Mouse (Mus musculus) hematopoietic stem cell, adult 5-6 weeks (primary cell): Measurements from ENCODE around the gene Kdm2b. TPM values are rescaled to one million over a fixed set of nuclear protein-coding genes. Genes with fewer than 3 reads are reported as not detected.
A peak's percentile ranks its signal among the peaks of the same experiment; 100 is the strongest.

Source experiments
- ATAC-seq, 2 experiments: fragments of 125-278 bp in 1 of 2; replicated peaks in 1 of 2; 2 replicates each; pipeline ENCODE4 v1.8.0; 2016 to 2017; ENCODE audit warnings: inconsistent platforms in 2 of 2, mild to moderate bottlenecking in 2 of 2, moderate number of reproducible peaks in 2 of 2, low read depth in 1 of 2, moderate TSS enrichment in 1 of 2; ENCODE audit not compliant: low FRiP score in 2 of 2, poor library complexity in 2 of 2, severe bottlenecking in 2 of 2, insufficient read depth in 1 of 2, low TSS enrichment in 1 of 2
- total RNA-seq: library from RNA; stranded (forward); fragments of 172-1452, 232-1000 nt; gene quantifications from 2 replicates; pipeline ENCODE4 v1.2.3, GENCODE M21; 2017

Kdm2b gene
- total RNA-seq, 1 experiment from 2014 or later = 70.8 TPM

DNA sequence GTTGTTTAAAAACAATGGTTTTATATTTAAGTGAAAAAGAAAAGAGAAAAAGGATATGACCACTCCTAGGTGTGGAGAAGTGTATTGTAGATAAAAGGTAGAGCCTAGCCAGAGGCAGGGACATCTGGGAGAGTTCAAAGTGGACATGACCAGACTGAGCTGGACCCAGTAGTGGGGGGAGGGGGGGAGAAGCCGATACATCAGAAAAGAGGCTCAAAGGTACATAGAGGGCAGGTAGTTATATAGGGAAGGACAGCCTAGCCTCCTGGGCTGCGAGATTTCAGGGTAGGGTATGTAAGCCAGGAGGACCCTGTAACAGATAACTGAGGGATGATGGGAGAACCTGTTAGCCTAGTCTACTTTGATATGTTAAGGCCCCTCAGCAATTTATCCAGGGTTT is 137.0 kb downstream of the Kdm2b start:
- ATAC-seq = no peak

DNA sequence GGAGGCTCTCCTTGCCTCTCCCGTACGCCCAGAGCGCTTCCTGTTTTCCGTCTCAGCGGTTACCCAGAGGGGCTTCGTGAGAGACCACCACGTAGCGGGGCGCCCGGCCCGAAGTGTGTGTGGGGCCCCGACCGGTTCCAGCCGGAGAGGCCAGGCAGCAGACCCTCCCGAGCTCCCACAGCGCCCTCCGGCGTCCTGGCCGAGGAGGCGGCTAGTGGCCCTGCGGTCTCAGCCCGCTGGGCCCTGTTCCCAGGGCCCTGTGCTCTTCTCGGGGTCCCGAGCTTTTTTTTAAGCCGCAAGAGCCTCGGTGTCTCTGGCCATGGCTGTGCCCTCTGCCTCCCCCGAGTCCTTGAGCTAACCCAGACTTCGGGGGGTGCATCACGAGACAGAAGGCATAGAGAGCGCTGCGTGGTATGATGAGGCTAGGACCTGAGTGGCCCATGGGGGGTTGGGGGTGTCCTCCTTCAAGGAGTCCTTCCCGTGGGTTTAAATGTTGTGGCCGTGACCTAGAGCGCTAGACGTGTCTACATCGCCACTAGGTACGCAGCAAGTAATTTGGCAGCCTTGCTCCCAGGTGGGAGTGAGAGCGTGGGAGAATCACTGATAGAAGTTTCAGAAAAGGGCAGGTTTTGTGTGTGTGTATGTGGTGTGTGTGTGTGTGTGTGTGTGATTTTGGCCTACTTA is 139.2 kb downstream of the Kdm2b start:
- ATAC-seq = peak; percentile 54 to 60

DNA sequence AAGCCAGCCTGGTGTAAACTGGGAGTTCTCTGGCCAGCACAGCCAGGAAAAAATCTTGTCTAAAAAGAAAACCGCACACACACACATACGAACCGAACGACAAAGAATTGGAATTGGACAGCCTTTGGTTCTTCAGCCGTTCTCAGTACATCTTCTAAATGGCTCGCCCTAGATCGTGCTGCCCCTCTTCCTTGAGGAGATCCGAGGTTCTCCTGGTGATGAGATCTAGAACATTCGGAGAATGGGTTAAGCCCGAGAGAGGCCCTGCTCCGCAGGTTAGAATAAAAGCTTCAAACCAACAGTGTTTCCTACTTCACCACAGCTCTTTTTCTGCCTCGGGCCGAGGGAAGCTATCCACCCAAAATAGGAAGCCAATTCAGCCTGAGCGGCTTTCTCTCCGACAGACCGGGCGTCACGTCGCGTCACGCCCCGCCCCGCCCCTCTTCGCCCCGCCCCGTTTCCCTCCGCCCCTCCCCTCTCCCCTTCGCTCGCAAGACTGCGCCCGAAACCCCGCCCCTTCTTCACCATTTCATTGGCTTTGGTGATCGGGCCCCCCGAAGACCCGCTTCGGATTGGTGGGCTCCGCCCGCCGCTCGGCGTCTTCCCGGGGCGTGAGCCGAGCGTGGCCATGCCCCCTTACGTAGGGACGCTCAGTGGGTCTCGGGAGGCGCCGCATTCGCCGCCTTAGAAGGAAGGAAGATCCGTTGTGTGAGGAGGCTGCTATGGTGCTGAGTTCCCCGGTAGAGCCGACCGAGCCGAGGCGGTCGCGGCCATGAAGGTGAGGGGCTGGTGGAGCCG is 139.9 kb downstream of the Kdm2b start, which contains the start of gene Rnf34:
Gene Rnf34 (plus strand): TSS at position 528 of the 798 bp plus-strand sequence.
- ATAC-seq = peak; percentile 97 to 98

DNA sequence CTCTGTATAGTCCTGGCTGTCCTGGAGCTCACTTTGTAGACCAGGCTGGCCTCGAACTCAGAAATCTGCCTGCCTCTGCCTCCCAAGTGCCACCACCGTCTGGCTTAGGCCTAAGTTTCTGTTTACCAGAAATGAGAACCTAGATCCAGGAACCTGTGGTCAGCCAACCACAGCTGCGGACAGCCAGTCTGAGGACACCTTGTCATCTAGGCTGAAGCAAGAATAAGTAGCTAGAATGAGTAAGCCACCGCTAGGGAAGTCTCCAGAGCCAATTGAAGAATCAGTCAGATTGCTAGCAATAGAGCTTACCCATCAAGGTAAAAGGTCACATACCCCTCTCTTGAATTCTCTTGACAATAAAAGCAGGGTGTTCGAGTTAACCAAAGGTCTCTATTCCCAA is 145.8 kb downstream of the Kdm2b start:
- ATAC-seq = peak; percentile 71 to 86; a peak in 3 of 4 replicates

DNA sequence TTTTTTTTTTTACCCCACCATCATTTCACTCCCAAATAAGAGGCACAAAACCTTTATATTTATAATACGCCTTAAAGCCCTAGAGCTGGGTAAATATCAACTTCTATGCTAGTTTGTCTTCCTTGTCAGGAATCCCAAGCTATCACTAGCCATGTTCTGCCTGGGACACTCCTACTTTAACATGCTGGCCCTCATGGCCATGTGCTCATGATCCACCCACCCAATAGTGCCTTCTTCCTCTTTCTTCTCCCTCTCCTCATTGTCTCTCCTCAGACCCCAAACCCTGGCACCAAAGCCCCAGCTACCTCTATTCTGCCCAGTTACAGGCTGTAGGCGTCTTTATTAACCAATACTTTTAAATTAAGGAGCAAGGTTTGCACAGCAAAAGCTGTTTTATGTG is 148.5 kb downstream of the Kdm2b start:
- ATAC-seq = no peak

DNA sequence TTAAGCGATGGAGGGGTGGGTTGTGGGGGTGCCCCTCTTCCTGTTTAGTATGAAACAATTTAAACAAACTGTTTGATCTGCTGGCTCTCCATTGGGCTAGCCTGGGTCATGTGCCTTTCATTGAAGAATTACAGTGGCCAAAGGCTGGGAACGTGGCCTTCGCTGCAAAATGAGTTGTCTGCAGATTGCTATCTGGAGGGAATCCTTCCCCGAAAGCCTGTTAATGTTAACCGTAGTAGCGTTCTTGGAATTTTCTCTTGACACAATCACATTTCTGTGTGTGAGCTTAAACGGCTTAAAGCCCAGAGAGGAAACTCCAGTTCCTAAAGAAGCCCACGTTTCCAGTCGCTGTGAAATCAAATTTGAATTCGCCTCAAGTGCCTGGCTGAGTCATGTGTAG is 156.6 kb downstream of the Kdm2b start:
- ATAC-seq = no peak

DNA sequence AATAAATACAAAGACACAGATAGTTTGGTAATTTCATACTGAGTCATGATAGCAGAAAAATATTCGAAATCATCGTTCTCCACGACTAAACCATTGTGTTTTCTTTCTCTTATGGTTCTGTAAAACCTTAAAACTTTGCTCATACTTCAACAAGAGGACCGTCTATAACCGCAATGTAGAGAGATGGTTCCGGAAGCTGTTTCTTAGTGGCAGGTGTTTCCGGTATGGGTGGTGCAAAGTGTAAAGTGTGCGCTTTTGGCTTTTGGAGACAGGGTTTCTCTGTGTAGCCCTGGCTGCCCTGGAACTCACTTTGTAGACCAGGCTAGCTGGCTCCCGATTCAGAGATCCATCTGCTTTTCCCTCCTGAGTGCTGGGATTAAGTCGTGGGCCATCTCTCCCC is 157.1 kb downstream of the Kdm2b start:
- ATAC-seq = no peak

DNA sequence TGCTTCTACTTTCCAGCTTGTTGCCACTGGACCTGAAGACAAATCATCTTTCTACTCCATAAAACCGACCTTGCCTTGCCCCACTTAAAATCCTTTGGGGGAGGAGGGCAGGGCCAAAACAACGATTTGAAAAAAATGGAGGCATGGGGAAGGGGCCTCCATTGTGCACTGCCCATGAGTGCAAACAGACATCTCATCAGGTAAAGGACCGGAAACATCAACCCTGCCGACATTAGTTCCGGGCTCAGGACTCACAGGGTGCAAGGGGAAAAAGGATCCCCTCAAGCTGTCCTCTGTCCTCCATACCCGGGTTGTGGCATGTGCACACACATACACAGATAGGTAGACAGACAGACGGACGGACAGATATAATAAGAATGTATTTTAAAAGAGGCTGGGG is 164.5 kb downstream of the Kdm2b start:
- no peak for ATAC-seq

DNA sequence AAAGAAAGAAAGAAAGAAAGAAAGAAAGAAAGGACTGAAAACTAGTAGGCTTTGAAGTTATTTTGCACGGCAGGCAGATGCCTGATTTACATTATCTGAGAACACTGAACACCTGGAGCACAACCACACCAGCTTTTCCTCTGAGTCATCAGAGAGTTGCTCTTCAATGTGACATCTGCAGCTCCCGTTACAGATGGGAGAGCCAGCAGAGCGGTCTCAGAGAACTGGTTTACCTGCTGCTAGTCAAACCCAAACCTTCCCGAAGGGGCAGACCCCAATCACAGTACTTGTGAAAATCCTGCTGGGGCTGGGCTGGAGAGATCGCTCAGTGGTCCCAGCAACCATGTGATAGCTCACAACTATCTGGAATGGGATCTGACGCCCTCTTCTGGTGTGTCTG is 165.2 kb downstream of the Kdm2b start:
- no peak for ATAC-seq

DNA sequence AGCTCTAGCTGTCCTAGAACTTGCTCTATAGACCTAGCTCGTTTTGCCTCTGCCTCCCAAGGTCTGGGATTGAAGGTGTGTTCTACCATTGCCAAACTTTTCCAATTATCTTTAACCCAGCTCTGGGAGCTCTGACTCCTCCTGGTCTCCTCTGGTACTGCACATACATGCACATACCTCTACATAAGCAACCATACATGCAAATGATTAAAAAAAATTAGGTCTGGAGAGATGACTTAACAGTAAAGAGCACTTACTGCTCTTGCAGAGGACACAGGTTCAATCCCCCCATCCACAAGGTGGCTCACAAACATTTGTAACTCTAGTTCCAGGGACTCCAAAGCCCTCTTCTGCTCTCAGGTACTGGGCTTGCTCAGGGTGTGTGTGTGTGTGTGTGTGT is 165.6 kb downstream of the Kdm2b start:
- ATAC-seq = no peak

DNA sequence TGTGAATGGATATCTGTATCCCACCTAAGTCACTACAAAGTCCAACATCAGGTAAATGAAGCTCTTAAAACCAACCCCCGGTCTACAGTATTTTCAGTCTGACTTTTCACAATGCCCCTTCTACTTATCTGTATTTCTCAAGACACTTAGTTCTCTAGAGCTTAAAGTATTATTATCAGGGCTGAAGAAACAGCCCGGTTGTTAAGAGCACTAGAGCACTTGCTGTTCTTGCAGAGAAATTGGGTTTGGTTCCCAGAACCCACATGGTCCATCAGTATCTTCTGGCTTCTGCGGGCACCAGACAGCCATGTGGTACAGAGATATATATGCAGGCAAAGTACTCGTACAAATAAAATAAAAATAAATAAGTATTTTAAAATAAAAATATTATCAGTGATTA is 167.2 kb downstream of the Kdm2b start:
- no peak for ATAC-seq

DNA sequence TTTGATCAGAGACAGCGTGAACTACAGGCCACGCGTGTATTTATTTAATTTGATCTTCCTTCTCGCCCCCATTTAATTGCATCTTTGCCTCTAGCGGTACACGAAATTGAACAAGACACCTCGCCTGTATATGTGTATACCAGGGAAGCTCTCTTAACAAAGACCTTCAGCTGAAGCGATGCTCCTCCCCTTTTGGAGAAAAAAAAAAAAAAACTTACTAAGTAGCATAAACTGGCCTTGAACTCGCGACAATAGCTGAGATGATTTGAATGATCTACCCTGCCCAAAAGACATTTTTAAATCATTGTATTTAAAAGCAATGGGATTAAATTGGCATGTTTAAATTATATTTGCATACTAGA is 168.1 kb downstream of the Kdm2b start:
- ATAC-seq = peak; percentile 43 to 50; a peak in 3 of 4 replicates

DNA sequence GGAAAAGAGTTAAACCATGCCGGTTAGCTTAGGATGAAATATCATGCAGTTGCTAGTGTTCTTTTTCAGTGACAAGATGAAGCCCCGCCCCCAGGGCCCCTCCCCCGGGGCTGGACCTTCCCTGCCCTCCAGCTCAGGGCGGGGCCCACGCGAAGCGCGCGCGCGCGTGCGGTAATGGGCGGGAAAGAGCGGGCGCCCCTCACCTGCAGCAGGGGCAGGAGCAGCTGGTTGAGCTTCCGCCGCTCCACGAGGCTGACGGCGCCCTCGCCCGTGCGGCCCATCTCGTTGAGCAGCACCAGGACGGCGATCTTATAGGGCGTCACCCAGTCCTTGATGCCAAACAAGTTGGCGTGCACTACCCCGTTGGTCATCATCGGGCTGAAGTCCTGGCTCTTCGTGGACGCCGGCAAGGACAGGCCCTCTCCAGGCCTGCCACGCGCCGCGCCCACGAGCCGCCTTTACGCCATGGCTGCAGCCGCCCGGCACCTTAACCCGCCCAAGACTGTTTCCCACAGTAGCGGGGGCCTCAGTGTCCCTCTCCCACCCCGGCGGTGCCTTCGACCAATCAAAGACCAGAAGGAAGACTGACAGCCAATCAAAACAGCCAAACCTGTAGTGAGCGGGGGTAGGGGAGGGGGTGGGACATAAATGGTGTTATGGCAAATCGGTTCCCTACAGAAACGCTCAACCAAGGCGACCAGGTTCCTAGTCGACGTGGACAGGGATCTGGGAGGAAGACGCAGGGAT is 168.7 kb downstream of the Kdm2b start, which contains the start of gene Anapc5:
Gene Anapc5 (minus strand): TSS at position 563 of the 747 bp plus-strand sequence.
- ATAC-seq = peak; percentile 95 to 99

Other genes with a start within 250 kb of the Kdm2b start
- 23.7 and 41.6 TPM in 2 replicates for gene Camkk2, start 210.4 kb downstream of the Kdm2b start, total RNA-seq
- 311 and 361 TPM in 2 replicates for gene Anapc5, start 168.5 kb downstream of the Kdm2b start, total RNA-seq
- 21.6 and 21.7 TPM in 2 replicates for gene Rnf34, start 139.8 kb downstream of the Kdm2b start, total RNA-seq
- gene Orai1, start 25.3 kb upstream of the Kdm2b start, total RNA-seq = 16.8 and 18.2 TPM in 2 replicates
- 0.25 TPM in 1 of 2 replicates, not detected in the other for gene Morn3, start 57.2 kb upstream of the Kdm2b start, total RNA-seq
- 0.56 and 2.7 TPM in 2 replicates for gene Tmem120b, start 78.6 kb upstream of the Kdm2b start, total RNA-seq
- gene Rhof, start 142.9 kb upstream of the Kdm2b start, total RNA-seq = 7.1 and 12.3 TPM in 2 replicates
- 2.3 and 2.8 TPM in 2 replicates for gene Setd1b, start 152.4 kb upstream of the Kdm2b start, total RNA-seq
- 20.9 and 21.0 TPM in 2 replicates for gene Psmd9, start 179.6 kb upstream of the Kdm2b start, total RNA-seq
- gene Hpd, start 192.9 kb upstream of the Kdm2b start, total RNA-seq = not detected in 2 replicates